8 mouse cellular contexts compared by ENCODE assay signal in the genomic region with DNA sequence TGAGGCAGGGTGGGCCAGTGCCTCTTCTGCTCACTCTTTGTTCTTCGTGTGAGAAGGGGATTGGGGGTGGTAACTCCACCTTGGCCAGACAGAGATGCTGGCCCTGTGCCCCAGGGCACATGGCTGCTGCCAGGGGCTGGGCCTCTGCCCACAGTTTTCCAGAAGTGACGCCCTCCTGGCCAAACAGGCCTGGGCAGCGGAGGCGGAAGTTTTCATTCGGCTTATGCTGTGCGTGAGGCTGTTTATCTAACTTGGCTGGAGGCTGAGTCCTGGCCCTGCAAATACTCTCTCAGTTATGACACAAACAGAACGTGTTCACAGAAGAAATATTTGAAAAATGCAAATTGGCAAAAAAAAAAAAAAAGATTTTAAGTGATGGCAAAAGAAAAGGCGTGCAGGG.
DNase-seq lines count a peak whose midpoint lies in the region; ATAC-seq and TF ChIP-seq lines count a peak whose summit lies in the region.

No protein-coding gene starts in this region.

- H3K9me3 ChIP-seq in embryonic facial prominence, embryonic 14.5 days (ENCODE audit: control insufficient read depth, low read length) = no peaks in the 10 kb centered on the region
- no peaks in the 10 kb centered on the region for H3K9me3 ChIP-seq in hindbrain, embryonic 16.5 days (ENCODE audit: control insufficient read depth, low read length)

- ATAC-seq in embryonic facial prominence, embryonic 14.5 days (ENCODE audit: low read depth) = peak; percentile 45; the same call in 1 of the 2 replicates
- peak; percentile 60; the same call in 1 of the 2 replicates for ATAC-seq in hindbrain, embryonic 16.5 days

- TF ChIP-seq CTCF in liver, adult 2 months (IDR thresholded peaks at IDR 0.05; ENCODE audit: low read depth, low read length) = no peak

- no peaks in the 10 kb centered on the region for H3K79me2 ChIP-seq in liver, adult 2 months (ENCODE audit: control insufficient read depth, insufficient read depth, low read length)

- peaks cover 35% of the 10 kb centered on the region for H3K4me1 ChIP-seq in liver, adult 2 months (ENCODE audit: control insufficient read depth, insufficient read depth, low read length)
- peaks cover 26% of the 10 kb centered on the region; the same call in 1 of the 2 replicates for H3K4me1 ChIP-seq in embryonic facial prominence, embryonic 14.5 days (ENCODE audit: control insufficient read depth, insufficient read depth, low read length)
- peaks cover 12% of the 10 kb centered on the region for H3K4me1 ChIP-seq in hindbrain, embryonic 16.5 days (ENCODE audit: control insufficient read depth, insufficient read depth, low read depth, low read length)

- peak overlapping the region; percentile 77 for H3K27ac ChIP-seq in liver, adult 2 months (replicated peaks; ENCODE audit: insufficient read depth, low read depth, low read length)
- H3K27ac ChIP-seq in embryonic facial prominence, embryonic 14.5 days (replicated peaks; ENCODE audit: low read depth, low read length) = peak overlapping the region; percentile 72
- H3K27ac ChIP-seq in hindbrain, embryonic 16.5 days (ENCODE audit: low read depth, low read length) = peak overlapping the region; percentile 25; the same call in 1 of the 2 replicates

- WGBS in liver, adult 2 months = 10% methylated on average over 8 of the region's 8 CpGs
- WGBS in embryonic facial prominence, embryonic 14.5 days = 46% methylated on average over 8 of the region's 8 CpGs
- WGBS in hindbrain, embryonic 16.5 days = 54% methylated on average over 8 of the region's 8 CpGs

- H3K27me3 ChIP-seq in liver, adult 2 months (ENCODE audit: control insufficient read depth, insufficient read depth, low read length) = no peaks in the 10 kb centered on the region
- no peaks in the 10 kb centered on the region for H3K27me3 ChIP-seq in embryonic facial prominence, embryonic 14.5 days (replicated peaks; ENCODE audit: control insufficient read depth, insufficient read depth, low read length)
- H3K27me3 ChIP-seq in hindbrain, embryonic 16.5 days (replicated peaks; ENCODE audit: control insufficient read depth, insufficient read depth, low read length) = no peaks in the 10 kb centered on the region

- peak overlapping the region; percentile 25 for H3K9ac ChIP-seq in liver, adult 2 months (ENCODE audit: low read depth, low read length)
- no peak overlapping the region for H3K9ac ChIP-seq in embryonic facial prominence, embryonic 14.5 days (ENCODE audit: low read depth, low read length)
- H3K9ac ChIP-seq in hindbrain, embryonic 16.5 days (ENCODE audit: low read depth, low read length) = no peak overlapping the region

- no peak for TF ChIP-seq POLR2A in liver, adult 2 months (IDR thresholded peaks at IDR 0.05; ENCODE audit: extremely low read depth, insufficient read depth, low read length)

- DNase-seq in liver, adult 2 months (ENCODE audit: extremely low read depth, low read depth, low spot score) = peak; percentile 82
- no peak for DNase-seq in liver
- DNase-seq in embryonic facial prominence, embryonic 14.5 days (ENCODE audit: low spot score) = peak; percentile 57
- peak; percentile 82 for DNase-seq in lung, postnatal 14 days
- DNase-seq in spleen, adult 12 weeks (ENCODE audit: low spot score) = no peak
- DNase-seq in layer of hippocampus, adult 11-12 months (ENCODE audit: low spot score) = no peak
- DNase-seq in thymus, postnatal 4 days = no peak

- no peaks in the 10 kb centered on the region for H3K36me3 ChIP-seq in liver, adult 2 months (ENCODE audit: control insufficient read depth, insufficient read depth, low read length)
- no peaks in the 10 kb centered on the region for H3K36me3 ChIP-seq in embryonic facial prominence, embryonic 14.5 days (ENCODE audit: control insufficient read depth, insufficient read depth, low read length)
- no peaks in the 10 kb centered on the region for H3K36me3 ChIP-seq in hindbrain, embryonic 16.5 days (ENCODE audit: control insufficient read depth, insufficient read depth, low read length)

- H3K4me3 ChIP-seq in liver, adult 2 months (ENCODE audit: insufficient read depth, low read depth, low read length) = no peak overlapping the region
- H3K4me3 ChIP-seq in embryonic facial prominence, embryonic 14.5 days (ENCODE audit: low read depth, low read length) = no peak overlapping the region
- no peak overlapping the region for H3K4me3 ChIP-seq in hindbrain, embryonic 16.5 days (ENCODE audit: low read length)

- no peak overlapping the region for H3K4me2 ChIP-seq in embryonic facial prominence, embryonic 14.5 days (ENCODE audit: low read depth, low read length)
- H3K4me2 ChIP-seq in hindbrain, embryonic 16.5 days (ENCODE audit: low read length) = no peak overlapping the region

Comparison
In these comparisons a context has a peak if more than half of its experiments do, and no peak if none do; other contexts are left out.
1. DNase-seq: peak in liver, adult 2 months (single experiment), embryonic facial prominence, embryonic 14.5 days (single experiment) and lung, postnatal 14 days (single experiment); none in liver (single experiment), spleen, adult 12 weeks (single experiment), layer of hippocampus, adult 11-12 months (single experiment) and thymus, postnatal 4 days (single experiment).
2. H3K27ac ChIP-seq: peak in every context shown above with its lines; median percentile 77 in liver, adult 2 months; 72 in embryonic facial prominence, embryonic 14.5 days; 25 in hindbrain, embryonic 16.5 days.